Mouse (Mus musculus): ENCODE data around the gene Avp. TPM values are rescaled to one million over a fixed set of nuclear protein-coding genes. Genes with fewer than 3 reads are reported as not detected.
A peak's percentile ranks its signal among the peaks of the same experiment; 100 is the strongest.
"Not testable (repeated sequence)": the region's sequence is repeated elsewhere in the genome, so short reads cannot be mapped to it uniquely, and the experiment has no call there.

Gene Avp
- total RNA-seq, 2 experiments from 2014 or later, result 2.1 to 2.6 TPM

GRCm38 (mm10) chr2:130586016-130586415 lies 3.7 kb upstream of the Avp start:
- Histone ChIP-seq H3K27ac (peak overlapping the region; percentile 28; the same call in 1 of the 2 replicates), H3K4me3 (no peak overlapping the region)
- no peak for TF ChIP-seq CTCF (conservative IDR thresholded peaks at IDR 0.05)
- peak in 1 of 2 experiments; percentile 46 for DNase-seq (ENCODE audit: low spot score in 2 of 2)

DNA sequence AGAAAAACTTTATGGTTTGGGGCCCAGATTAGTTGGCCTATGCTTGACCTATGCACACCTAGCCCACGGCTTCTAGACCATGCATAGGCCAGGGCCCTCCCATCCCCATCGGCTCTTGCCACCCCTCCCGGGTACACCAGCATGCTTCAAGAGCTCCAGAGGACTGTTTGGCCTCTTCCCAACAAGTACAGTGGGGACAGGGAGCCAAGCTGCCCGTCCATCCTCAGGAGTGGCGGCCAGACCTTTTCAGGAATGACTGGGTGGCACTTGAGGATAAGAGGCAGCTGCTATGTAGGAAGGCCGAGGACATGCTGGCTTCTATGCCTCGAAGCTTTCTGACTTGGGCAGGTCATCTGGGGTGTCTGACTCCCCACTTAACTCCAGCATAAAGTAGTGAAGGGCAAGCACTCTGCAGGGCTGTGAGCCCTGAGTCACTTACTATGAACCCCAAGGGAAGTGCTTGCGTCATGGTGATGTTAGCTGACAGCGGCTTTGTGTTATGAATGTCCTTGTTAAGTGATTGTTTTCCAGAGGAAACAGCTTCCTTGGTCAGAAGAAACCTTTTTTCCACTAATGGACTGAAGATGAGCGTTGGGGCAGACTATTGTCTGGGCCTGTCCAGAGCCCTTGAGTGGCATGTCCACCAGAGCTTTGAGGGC lies 1.7 kb upstream of the Avp start:
- TF ChIP-seq CTCF (conservative IDR thresholded peaks at IDR 0.05), result no peak
- no peak for DNase-seq (ENCODE audit: low spot score in 2 of 2)
- no peak overlapping the region for H3K4me3 ChIP-seq
- H3K27ac ChIP-seq, result peak overlapping the region; percentile 64; the same call in 1 of the 2 replicates

DNA sequence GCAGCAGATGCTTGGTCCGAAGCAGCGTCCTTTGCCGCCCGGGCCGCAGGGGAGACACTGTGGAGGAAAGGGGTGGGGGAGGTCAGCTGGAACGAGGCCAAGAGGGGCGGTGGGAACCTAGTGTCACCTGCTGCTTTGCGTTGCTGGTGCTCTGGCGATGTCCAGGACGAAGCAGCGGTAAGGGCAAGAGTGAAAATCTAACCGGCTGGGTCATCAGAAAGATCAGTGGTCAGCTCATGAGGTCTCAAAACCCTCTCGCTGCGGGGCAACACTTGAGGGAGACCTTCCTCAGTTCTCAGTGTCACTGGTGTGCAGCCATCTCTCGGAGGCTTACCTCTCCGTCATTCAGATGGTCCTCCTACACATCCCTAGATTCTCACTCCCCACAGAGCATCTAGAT lies 1.2 kb downstream of the Avp start:
- H3K4me3 ChIP-seq, result peak overlapping the region; percentile 20; the same call in 1 of the 2 replicates
- TF ChIP-seq CTCF (conservative IDR thresholded peaks at IDR 0.05), result no peak
- DNase-seq (ENCODE audit: low spot score in 2 of 2), result no peak

GRCm38 (mm10) chr2:130579791-130580190 lies 2.6 kb downstream of the Avp start:
- Histone ChIP-seq H3K4me3 (no peak overlapping the region), H3K27ac (no peak overlapping the region)
- no peak for DNase-seq (ENCODE audit: low spot score in 2 of 2)
- TF ChIP-seq CTCF (conservative IDR thresholded peaks at IDR 0.05), result no peak

More for the DNA sequence above, 1.2 kb downstream of the Avp start:
- H3K27ac ChIP-seq, result no peak overlapping the region

GRCm38 (mm10) chr2:130578148-130578547 lies 4.2 kb downstream of the Avp start:
- Histone ChIP-seq H3K27ac (no peak overlapping the region), H3K4me3 (no peak overlapping the region)
- peak; percentile 76 for TF ChIP-seq CTCF (conservative IDR thresholded peaks at IDR 0.05)
- DNase-seq (ENCODE audit: low spot score in 2 of 2), result peak; percentile 32 to 85

DNA sequence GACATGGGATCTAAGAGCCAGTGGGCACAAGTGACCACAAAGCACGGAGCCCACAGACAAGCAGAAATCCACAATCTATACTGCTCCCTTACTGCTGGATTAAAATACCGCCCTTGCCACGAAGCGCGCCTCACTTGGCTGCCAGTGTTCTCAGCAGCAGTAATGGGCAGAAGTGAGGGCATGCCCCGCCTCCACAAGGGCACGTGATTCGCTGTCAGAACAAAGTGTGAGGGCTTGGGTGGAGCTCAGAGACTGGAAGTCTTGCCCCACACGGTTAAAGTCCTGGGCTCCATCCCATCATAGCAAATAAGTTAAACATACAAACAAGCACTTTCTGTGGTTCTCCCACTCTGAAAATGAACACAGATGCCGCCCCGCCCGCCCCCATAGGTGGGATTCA lies 4.7 kb downstream of the Avp start:
- no peak overlapping the region for H3K27ac ChIP-seq
- TF ChIP-seq CTCF (conservative IDR thresholded peaks at IDR 0.05), result no peak
- DNase-seq (ENCODE audit: low spot score in 2 of 2), result no peak
- no peak overlapping the region for H3K4me3 ChIP-seq

DNA sequence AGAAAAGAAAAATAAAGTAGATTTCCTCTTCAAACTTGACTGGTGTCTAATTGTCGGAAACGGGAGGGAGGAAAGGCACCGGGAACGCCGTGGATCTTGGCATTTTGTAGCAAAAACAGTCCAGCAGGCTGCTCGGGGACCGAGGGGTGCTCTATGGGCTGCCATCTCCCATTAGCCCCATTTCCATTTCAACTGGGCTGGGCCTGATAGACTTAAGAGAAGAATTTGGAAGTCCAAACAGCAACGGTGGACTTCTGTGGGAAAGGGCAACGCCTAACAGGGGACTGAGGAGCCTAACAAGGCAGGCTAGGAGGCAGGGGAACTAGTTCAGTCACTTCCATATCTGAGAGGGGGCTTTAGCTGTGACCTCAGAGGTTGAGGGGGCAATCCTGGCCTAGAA lies 5.3 kb downstream of the Avp start:
- Histone ChIP-seq H3K4me3 (no peak overlapping the region), H3K27ac (no peak overlapping the region)
- no peak for DNase-seq (ENCODE audit: low spot score in 2 of 2)
- TF ChIP-seq CTCF (conservative IDR thresholded peaks at IDR 0.05), result no peak

DNA sequence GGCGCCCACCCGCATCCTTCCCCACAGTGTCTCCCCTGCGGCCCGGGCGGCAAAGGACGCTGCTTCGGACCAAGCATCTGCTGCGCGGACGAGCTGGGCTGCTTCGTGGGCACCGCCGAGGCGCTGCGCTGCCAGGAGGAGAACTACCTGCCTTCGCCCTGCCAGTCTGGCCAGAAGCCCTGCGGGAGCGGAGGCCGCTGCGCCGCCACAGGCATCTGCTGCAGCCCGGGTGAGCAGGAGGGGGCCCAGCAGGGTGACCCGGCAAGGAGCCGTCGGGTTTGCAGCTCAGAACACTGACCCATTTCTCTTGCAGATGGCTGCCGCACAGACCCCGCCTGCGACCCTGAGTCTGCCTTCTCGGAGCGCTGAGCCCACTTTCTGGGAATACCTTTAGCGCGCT lies 5.8 kb downstream of the Avp start:
- not testable (repeated sequence) for H3K27ac ChIP-seq; DNase-seq (ENCODE audit: low spot score in 2 of 2)
- peak overlapping the region; percentile 34; the same call in 1 of the 2 replicates for H3K4me3 ChIP-seq

GRCm38 (mm10) chr2:130575873-130576272 lies 6.5 kb downstream of the Avp start, which contains the start of gene Oxt:
Oxt (plus strand) TSS chr2:130576173.
- no peak within 1 kb of the TSS for H3K27ac ChIP-seq
- no peak for DNase-seq (ENCODE audit: low spot score in 2 of 2)
- no peak for TF ChIP-seq CTCF (conservative IDR thresholded peaks at IDR 0.05)
- peak within 1 kb of the TSS; percentile 34; the same call in 1 of the 2 replicates for H3K4me3 ChIP-seq

DNA sequence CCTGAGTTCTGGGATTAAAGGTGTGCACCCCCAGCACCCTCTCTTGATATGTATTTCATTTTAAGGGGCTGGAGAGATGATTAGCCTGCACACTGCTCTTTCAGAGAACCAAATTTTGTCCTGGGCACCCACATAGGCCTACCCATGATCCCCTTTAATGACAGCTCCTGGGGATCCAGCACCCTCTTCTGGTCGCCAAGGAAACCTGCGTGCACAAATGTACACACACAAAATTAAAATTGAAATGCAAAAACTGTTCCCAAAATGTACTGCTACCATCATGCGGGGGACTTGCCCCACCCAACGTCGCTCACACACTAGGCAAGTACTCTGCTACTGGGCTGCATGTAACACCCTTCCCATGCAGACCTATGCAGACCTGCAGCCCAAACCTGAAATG lies 7.4 kb downstream of the Avp start:
- H3K27ac ChIP-seq, result no peak overlapping the region
- H3K4me3 ChIP-seq, result no peak overlapping the region
- TF ChIP-seq CTCF (conservative IDR thresholded peaks at IDR 0.05), result peak; percentile 28
- no peak for DNase-seq (ENCODE audit: low spot score in 2 of 2)

DNA sequence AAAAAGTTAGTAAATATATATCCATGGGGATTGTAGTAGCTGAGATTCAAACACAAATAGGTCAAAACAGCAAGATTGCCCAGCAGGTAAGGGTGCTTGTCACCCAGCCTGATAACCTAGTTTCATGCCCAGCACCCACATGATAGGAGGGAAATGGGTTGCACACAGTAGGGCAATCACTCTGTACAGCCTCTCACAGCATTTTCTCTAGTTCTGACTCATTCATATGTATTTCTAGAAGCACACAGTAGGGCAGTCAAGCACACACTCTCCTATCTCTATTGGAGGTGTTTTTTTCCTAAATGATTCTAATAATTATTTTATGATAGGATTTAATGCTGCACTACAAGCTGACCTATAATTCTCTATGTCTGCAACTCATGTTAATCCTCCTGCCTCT lies 12.4 kb downstream of the Avp start:
- TF ChIP-seq CTCF (conservative IDR thresholded peaks at IDR 0.05), result no peak
- no peak overlapping the region for H3K4me3 ChIP-seq
- no peak overlapping the region for H3K27ac ChIP-seq
- no peak for DNase-seq (ENCODE audit: low spot score in 2 of 2)

- TF ChIP-seq CTCF (conservative IDR thresholded peaks at IDR 0.05), result no peak
- Histone ChIP-seq H3K27ac (no peak overlapping the region), H3K4me3 (no peak overlapping the region)
- no peak for DNase-seq (ENCODE audit: low spot score in 2 of 2)
Measured at GRCm38 (mm10) chr2:130568921-130569320, 13.4 kb downstream of the Avp start.

DNA sequence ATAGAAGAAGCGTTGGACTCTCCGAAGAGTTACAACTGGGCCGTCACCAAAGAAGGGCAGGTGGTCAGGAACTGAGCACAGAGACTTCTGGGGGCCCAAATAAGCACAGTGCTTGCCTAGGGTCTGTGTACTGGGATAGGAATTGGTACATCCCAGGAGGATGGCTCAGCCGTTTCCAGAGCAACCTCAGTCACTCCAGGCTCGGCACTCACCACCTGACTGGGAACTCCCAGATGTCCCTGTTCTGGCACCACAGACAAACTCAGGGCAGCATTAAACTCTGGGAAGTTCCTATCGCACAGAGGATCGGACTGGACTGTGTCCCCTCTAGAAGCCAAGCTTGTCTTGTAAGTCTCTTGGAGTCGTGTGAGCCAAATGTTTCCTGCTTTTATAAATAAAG lies 17.4 kb downstream of the Avp start:
- no peak for TF ChIP-seq CTCF (conservative IDR thresholded peaks at IDR 0.05)
- peak; percentile 38 to 59 for DNase-seq (ENCODE audit: low spot score in 2 of 2)

GRCm38 (mm10) chr2:130564063-130564462 lies 18.3 kb downstream of the Avp start:
- Histone ChIP-seq H3K4me3 (peak overlapping the region; percentile 63), H3K27ac (peak overlapping the region; percentile 97)
- no peak for TF ChIP-seq CTCF (conservative IDR thresholded peaks at IDR 0.05)
- DNase-seq (ENCODE audit: low spot score in 2 of 2), result no peak

More for the DNA sequence above, 17.4 kb downstream of the Avp start:
- Histone ChIP-seq H3K27ac (peak overlapping the region; percentile 97; the same call in 1 of the 2 replicates), H3K4me3 (peak overlapping the region; percentile 63)

Measured in layer of hippocampus, adult 2 months (tissue).